Mouse (Mus musculus) neural tube, embryonic 13.5 days (tissue): ENCODE data around the gene Abcb1a. TPM values are rescaled to one million over a fixed set of nuclear protein-coding genes. Genes with fewer than 3 reads are reported as not detected.

ENCODE experiments used
- ATAC-seq: fragments of 200-750 bp; cut with Nextera tagmentation; 2 replicates; pipeline ENCODE4 v1.8.0; 2017; ENCODE audit warnings: low read depth, mild to moderate bottlenecking, moderate TSS enrichment, moderate library complexity
- H3K27ac ChIP-seq: fragments of 300-500 bp; sonication (generic); replicated peaks from 2 replicates; pipeline ENCODE4 v1.5.1; 2015; ENCODE audit warnings: moderate library complexity, mild to moderate bottlenecking, inconsistent platforms
- H3K27me3 ChIP-seq: fragments of 300-500 bp; sonication (generic); 2 replicates; pipeline ENCODE4 v1.6.1; 2015; ENCODE audit warnings: mild to moderate bottlenecking, inconsistent platforms
- H3K36me3 ChIP-seq: fragments of 300-500 bp; sonication (generic); 2 replicates; pipeline ENCODE4 v1.6.1; 2015; ENCODE audit warnings: mild to moderate bottlenecking, inconsistent platforms
- H3K4me1 ChIP-seq: fragments of 300-500 bp; sonication (generic); replicated peaks from 2 replicates; pipeline ENCODE4 v1.6.1; 2015; ENCODE audit warnings: inconsistent platforms
- H3K4me2 ChIP-seq: fragments of 300-500 bp; sonication (generic); 2 replicates; pipeline ENCODE4 v1.6.1; 2015; ENCODE audit warnings: inconsistent platforms, mild to moderate bottlenecking, moderate library complexity
- H3K4me3 ChIP-seq: fragments of 300-500 bp; sonication (generic); 2 replicates; pipeline ENCODE4 v1.5.1; 2015; ENCODE audit warnings: mild to moderate bottlenecking, inconsistent platforms
- H3K9ac ChIP-seq: fragments of 300-500 bp; sonication (generic); 2 replicates; pipeline ENCODE4 v1.6.1; 2015; ENCODE audit warnings: moderate library complexity, mild to moderate bottlenecking, inconsistent platforms
- H3K9me3 ChIP-seq: fragments of 300-500 bp; sonication (generic); 2 replicates; pipeline ENCODE4 v1.6.1; 2016; ENCODE audit warnings: inconsistent platforms
- WGBS: fragments of 180-500 bp; shearing (Covaris S2); methylation state at CpG from one replicate; pipeline ENCODE4 v1.1.7; 2015; 5-methylcytosine and 5-hydroxymethylcytosine counted together
- polyA plus RNA-seq: library from polyadenylated mRNA; unstranded; fragments of >200 nt; fragmentation: Nextera tagmentation; extraction: Ambion mirVana; gene quantifications from 2 replicates; pipeline ENCODE4 v1.2.1, GENCODE M21; 2015

The Abcb1a gene
- polyA plus RNA-seq, result 1.3 and 1.6 TPM in 2 replicates

DNA sequence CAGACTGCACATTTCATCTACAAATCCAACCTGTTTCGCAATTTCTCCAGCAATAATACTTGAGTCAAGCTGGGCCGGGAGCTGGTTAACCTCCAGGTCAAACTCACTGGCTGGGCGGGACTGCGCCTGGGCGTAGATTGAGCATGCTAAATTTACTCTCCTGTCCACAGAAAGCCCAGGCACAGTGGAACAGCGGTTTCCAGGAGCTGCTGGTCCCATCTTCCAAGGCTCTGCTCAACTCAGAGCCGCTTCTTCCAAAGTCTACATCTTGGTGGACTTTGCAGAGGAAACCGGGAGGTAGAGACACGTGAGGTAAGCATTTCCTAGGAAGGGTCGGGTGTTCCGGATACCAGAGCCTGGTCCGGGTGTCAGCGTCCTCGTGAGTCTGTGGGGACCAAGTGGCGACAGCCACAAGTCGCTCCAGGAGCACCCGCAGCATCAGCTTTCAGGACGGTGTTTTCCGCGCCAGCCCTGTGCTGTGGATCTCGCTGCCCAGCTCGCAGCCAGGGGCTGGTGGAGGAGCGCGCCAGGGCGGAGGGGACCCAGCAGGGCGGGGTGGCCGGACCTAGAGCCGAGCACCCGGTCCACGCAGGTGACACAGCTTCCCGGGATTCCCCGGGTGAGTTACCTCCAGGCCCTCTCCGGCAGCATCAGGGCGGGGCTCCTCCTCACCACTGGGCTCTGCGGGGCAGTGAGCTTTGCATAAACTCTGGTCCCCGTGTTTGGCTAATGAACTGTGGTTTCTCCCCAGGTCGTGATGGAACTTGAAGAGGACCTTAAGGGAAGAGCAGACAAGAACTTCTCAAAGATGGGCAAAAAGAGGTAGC is at the start of gene Abcb1a:
Gene Abcb1a, plus strand, starts transcription at position 167 of the 827 bp plus-strand sequence.
- Histone ChIP-seq H3K9me3 (no peaks in the 10 kb centered on the region), H3K4me1 (peaks cover 14% of the 10 kb centered on the region), H3K9ac (peak within 1 kb of the TSS; percentile 58), H3K27me3 (no peaks in the 10 kb centered on the region), H3K4me3 (peak within 1 kb of the TSS; percentile 43), H3K4me2 (peak within 1 kb of the TSS; percentile 87), H3K36me3 (no peaks in the 10 kb centered on the region), H3K27ac (no peak within 1 kb of the TSS)
- 8% methylated on average over 37 of the region's 37 CpGs for WGBS
- 0 out of 2 replicates have a peak, but pooled peaks have one; percentile 40 for ATAC-seq

GRCm38 (mm10) chr5:8622071-8622595 is 37.7 kb upstream of the Abcb1a start:
- WGBS, result under 1% methylated on average over 43 of the region's 49 CpGs

DNA sequence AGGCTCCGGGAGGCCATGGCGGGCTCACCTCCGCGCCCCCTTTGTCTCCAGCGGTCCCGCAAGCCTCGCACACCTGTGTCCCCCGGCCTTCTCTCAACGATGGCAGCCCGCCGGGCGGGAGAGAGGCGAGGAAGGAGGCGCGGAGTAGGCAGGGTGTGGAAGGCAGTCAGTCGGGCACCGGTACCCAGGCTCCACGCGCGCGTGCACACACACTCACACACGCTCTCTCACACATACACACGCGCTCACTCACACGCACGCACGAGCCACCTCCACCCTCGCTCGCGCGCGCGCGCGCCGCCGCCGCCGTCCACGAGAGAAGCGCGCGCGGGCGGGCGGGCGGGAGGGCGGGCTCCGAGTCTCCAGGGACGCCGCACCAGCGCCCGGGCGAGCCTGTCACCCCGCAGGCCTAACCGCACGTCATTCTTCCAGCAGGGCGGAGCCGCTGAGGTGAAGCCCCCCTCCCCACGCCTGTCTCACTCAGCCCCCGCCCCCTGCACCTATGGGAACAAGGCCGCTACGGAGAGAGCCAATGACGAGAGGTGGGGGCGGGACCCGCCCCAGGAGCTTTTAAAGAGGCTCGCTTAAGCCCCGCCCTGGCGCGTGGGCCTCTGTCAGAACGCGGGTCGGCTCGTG is 37.2 kb upstream of the Abcb1a start, which contains the start of gene Rundc3b:
Gene Rundc3b, minus strand, starts transcription at position 357 of the 636 bp plus-strand sequence.
- Histone ChIP-seq H3K4me2 (peak within 1 kb of the TSS; percentile 77), H3K9me3 (no peaks in the 10 kb centered on the region), H3K4me1 (peaks cover 10% of the 10 kb centered on the region; the same call in 1 of the 2 replicates), H3K36me3 (no peaks in the 10 kb centered on the region), H3K27me3 (no peaks in the 10 kb centered on the region), H3K4me3 (peak within 1 kb of the TSS; percentile 90), H3K9ac (peak within 1 kb of the TSS; percentile 96), H3K27ac (peak within 1 kb of the TSS; percentile 95)
- under 1% methylated on average over 55 of the region's 74 CpGs for WGBS
- peak; percentile 99 for ATAC-seq

More at GRCm38 (mm10) chr5:8622071-8622595, 37.7 kb upstream of the Abcb1a start:
- Histone ChIP-seq H3K9ac (peak overlapping the region; percentile 96), H3K27me3 (no peaks in the 10 kb centered on the region), H3K4me1 (peaks cover 10% of the 10 kb centered on the region; the same call in 1 of the 2 replicates), H3K9me3 (no peaks in the 10 kb centered on the region), H3K4me3 (peak overlapping the region; percentile 90), H3K27ac (peak overlapping the region; percentile 95), H3K36me3 (no peaks in the 10 kb centered on the region), H3K4me2 (peak overlapping the region; percentile 77)
- peak; percentile 84 for ATAC-seq

DNA sequence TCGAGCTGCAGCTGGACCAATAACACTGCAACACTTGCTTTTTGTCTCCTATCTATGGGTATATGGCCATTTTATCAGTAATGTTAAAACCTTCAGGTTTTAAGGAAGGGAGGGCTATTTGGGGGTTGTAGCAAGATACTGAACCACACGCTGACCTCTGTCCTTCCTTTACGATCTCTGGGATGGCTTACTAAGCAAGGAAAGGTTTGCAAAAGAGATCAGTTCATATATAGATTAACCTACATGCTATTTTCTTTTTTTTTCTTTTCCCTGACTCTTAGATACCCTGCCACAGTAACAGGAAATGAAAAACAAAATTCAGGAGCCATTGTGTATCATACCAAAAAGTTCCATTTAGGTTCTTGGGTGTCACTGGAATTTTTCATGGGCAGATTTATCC is 27.0 kb upstream of the Abcb1a start:
- no peaks in the 10 kb centered on the region for H3K36me3 ChIP-seq
- no peak overlapping the region for H3K27ac ChIP-seq
- no peak for ATAC-seq
- no peak overlapping the region for H3K4me2 ChIP-seq
- H3K4me3 ChIP-seq, result no peak overlapping the region
- H3K9me3 ChIP-seq, result no peaks in the 10 kb centered on the region
- no peaks in the 10 kb centered on the region for H3K27me3 ChIP-seq
- H3K4me1 ChIP-seq, result no peaks in the 10 kb centered on the region
- no peak overlapping the region for H3K9ac ChIP-seq
- 87% methylated on average over 3 of the region's 3 CpGs for WGBS

DNA sequence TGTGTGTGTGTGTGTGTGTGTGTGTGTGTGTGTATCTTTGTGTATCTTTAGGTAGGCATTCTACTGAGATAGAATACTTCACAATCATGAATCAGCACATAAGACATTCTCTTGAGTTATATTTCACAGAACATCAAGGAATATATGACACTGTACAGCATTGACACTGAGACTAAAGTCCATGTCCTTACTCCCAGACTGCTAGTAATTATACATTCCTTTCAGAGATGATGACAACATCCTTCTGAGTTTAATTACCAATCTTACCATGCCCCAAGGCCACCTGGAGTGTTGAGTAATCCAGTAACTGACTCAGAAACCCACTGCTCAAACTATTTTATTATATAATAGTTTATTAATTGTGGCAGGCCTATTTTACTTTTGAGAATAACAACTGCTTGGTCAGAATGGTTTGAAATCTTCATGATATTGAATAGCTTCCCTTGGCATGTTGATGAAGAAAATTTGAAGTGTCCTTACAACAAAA is 25.3 kb upstream of the Abcb1a start:
- no peaks in the 10 kb centered on the region for H3K9me3 ChIP-seq
- no peak for ATAC-seq
- no peaks in the 10 kb centered on the region for H3K4me1 ChIP-seq

DNA sequence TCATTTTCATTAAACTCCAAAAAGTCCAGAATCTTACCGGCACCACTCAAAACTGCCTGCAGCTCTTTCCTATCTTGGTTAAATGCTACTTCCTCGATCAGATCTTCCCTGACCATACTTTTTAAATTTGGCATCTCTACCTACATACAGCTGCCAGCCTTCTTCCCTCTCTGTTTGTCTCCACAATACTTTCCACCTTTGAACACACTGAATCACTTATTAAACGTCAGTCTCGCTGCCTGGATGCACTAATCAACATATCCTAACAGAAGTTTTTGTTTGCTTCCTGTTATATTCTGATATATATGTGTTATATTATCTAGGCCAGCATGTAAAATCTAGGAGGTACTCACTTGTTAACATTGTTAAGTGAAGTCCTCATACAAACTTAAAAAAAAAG is 11.6 kb upstream of the Abcb1a start:
- H3K9me3 ChIP-seq, result no peaks in the 10 kb centered on the region
- H3K36me3 ChIP-seq, result no peaks in the 10 kb centered on the region
- H3K4me1 ChIP-seq, result no peaks in the 10 kb centered on the region
- 85% methylated on average over 4 of the region's 4 CpGs for WGBS
- no peak overlapping the region for H3K4me3 ChIP-seq
- H3K27ac ChIP-seq, result no peak overlapping the region
- H3K27me3 ChIP-seq, result no peaks in the 10 kb centered on the region
- no peak overlapping the region for H3K9ac ChIP-seq
- no peak for ATAC-seq
- no peak overlapping the region for H3K4me2 ChIP-seq

More for the DNA sequence above, 25.3 kb upstream of the Abcb1a start:
- Histone ChIP-seq H3K4me2 (no peak overlapping the region), H3K27me3 (no peaks in the 10 kb centered on the region), H3K27ac (no peak overlapping the region), H3K36me3 (no peaks in the 10 kb centered on the region), H3K4me3 (no peak overlapping the region), H3K9ac (no peak overlapping the region)

- Histone ChIP-seq H3K9ac (no peak overlapping the region), H3K9me3 (no peaks in the 10 kb centered on the region), H3K4me3 (no peak overlapping the region), H3K4me1 (no peaks in the 10 kb centered on the region), H3K4me2 (no peak overlapping the region), H3K27me3 (no peaks in the 10 kb centered on the region), H3K27ac (no peak overlapping the region), H3K36me3 (no peaks in the 10 kb centered on the region)
- ATAC-seq, result no peak
Observed at GRCm38 (mm10) chr5:8648774-8649173, 11.1 kb upstream of the Abcb1a start.

DNA sequence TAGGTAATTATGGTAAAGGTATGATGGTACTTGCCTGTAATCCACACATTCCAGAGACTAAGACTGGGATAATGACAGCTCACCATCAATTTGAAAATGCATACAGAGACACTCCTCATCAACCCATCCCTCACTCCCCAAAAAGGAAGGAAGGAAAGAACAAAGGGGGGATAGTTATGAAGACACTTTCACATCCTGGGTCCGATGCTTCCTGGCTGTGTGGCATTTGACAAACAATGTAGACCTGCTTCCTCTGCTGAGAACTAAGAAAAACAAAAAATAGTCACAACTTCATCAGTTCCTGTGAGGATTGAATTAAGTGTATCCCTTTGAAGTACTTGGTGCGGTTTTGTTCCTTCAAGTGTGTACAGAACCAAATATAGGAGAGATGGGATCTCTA is 7.8 kb upstream of the Abcb1a start:
- no peaks in the 10 kb centered on the region for H3K36me3 ChIP-seq
- 94% methylated on average over 2 of the region's 2 CpGs for WGBS
- no peak for ATAC-seq

GRCm38 (mm10) chr5:8660738-8661151 is 868 bp downstream of the Abcb1a start:
- peak overlapping the region; percentile 43 for H3K4me3 ChIP-seq
- H3K9me3 ChIP-seq, result no peaks in the 10 kb centered on the region
- peaks cover 14% of the 10 kb centered on the region for H3K4me1 ChIP-seq
- H3K9ac ChIP-seq, result no peak overlapping the region
- no peaks in the 10 kb centered on the region for H3K36me3 ChIP-seq
- peak overlapping the region; percentile 87 for H3K4me2 ChIP-seq
- WGBS, result 61% methylated on average over 10 of the region's 10 CpGs
- ATAC-seq, result no peak
- no peak overlapping the region for H3K27ac ChIP-seq
- no peaks in the 10 kb centered on the region for H3K27me3 ChIP-seq

More for the DNA sequence above, 7.8 kb upstream of the Abcb1a start:
- no peak overlapping the region for H3K27ac ChIP-seq
- H3K9ac ChIP-seq, result no peak overlapping the region
- H3K4me2 ChIP-seq, result no peak overlapping the region
- no peaks in the 10 kb centered on the region for H3K27me3 ChIP-seq
- no peaks in the 10 kb centered on the region for H3K4me1 ChIP-seq
- no peaks in the 10 kb centered on the region for H3K9me3 ChIP-seq
- no peak overlapping the region for H3K4me3 ChIP-seq

GRCm38 (mm10) chr5:8664678-8665077 is 4.8 kb downstream of the Abcb1a start:
- H3K9ac ChIP-seq, result no peak overlapping the region
- no peak overlapping the region for H3K27ac ChIP-seq
- WGBS, result 49% methylated on average over 3 of the region's 3 CpGs
- H3K4me1 ChIP-seq, result peaks cover 13% of the 10 kb centered on the region
- no peak overlapping the region for H3K4me3 ChIP-seq
- no peaks in the 10 kb centered on the region for H3K27me3 ChIP-seq
- H3K4me2 ChIP-seq, result no peak overlapping the region
- no peak for ATAC-seq
- H3K36me3 ChIP-seq, result no peaks in the 10 kb centered on the region
- H3K9me3 ChIP-seq, result no peaks in the 10 kb centered on the region

DNA sequence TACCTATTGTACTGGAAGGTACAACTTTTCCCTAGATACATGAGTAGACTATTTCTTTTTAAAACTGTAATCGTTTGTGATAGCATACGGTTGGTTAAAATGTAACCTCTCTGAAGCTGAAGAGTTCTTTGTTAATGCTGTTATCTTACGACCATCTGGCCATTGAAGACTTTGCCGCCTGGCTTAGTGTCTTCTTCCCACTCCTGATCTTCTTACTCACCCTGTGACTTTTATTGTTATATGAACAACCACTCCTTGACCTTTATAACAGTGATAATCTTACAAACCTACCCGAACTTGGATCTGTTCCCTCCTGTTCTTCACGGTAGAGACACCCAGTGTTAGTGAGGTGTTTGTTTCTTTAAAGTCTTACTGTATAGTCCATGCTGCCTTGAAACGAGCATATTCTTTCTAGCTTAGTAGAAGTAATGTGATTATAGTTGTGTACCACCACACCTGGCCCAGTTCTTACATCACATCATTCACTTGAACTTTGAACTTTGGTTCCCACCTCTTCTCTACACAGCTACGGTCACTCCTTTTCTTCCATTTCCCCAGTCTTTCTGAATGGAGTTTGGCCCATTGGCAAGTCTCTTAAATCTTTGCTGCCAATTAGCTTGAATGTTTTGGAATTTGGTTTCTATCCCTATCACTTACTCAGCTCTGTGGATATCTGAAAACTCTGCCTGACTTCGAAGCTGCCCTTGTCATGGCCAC is 8.0 kb downstream of the Abcb1a start:
- H3K27me3 ChIP-seq, result no peaks in the 10 kb centered on the region
- 83% methylated on average over 9 of the region's 9 CpGs for WGBS
- H3K27ac ChIP-seq, result no peak overlapping the region
- no peak for ATAC-seq
- H3K36me3 ChIP-seq, result no peaks in the 10 kb centered on the region
- H3K4me3 ChIP-seq, result no peak overlapping the region
- H3K9ac ChIP-seq, result no peak overlapping the region
- no peaks in the 10 kb centered on the region for H3K9me3 ChIP-seq
- H3K4me2 ChIP-seq, result no peak overlapping the region
- H3K4me1 ChIP-seq, result no peaks in the 10 kb centered on the region
